Mouse (Mus musculus) left cerebral cortex, adult 9 months (tissue): ENCODE data around the gene Rhbg.
A peak's percentile ranks its signal among the peaks of the same experiment; 100 is the strongest.

Experiments
- DNase-seq, 2 experiments: peaks; one replicate each; pipeline ENCODE4 v3.0.0; 2022; ENCODE audit warnings: low spot score in 2 of 2

Rhbg gene

DNA sequence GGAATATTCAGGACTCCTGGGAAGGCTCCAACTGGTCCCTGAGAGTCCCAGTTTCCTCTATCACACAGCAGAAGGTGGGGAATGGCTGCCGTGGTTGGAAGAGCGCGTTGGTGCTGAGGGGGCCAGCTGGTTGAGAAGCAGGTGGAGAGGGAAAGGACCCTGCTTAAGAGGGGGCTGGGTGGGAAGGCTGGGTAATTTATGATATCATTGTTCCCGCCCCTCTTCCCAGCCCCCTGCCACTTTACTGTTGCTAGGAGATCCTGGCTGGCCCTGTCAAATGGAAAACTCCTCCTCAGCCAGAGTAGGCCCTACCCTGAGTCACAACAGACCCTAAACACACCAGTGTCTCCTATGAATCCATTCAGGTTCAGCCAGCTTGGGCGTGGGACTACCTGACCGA, 26.5 kb downstream of the Rhbg start:
- no peak for DNase-seq

- no peak for DNase-seq
Observed at GRCm38 (mm10) chr3:88227260-88227659, 27.2 kb downstream of the Rhbg start.

DNA sequence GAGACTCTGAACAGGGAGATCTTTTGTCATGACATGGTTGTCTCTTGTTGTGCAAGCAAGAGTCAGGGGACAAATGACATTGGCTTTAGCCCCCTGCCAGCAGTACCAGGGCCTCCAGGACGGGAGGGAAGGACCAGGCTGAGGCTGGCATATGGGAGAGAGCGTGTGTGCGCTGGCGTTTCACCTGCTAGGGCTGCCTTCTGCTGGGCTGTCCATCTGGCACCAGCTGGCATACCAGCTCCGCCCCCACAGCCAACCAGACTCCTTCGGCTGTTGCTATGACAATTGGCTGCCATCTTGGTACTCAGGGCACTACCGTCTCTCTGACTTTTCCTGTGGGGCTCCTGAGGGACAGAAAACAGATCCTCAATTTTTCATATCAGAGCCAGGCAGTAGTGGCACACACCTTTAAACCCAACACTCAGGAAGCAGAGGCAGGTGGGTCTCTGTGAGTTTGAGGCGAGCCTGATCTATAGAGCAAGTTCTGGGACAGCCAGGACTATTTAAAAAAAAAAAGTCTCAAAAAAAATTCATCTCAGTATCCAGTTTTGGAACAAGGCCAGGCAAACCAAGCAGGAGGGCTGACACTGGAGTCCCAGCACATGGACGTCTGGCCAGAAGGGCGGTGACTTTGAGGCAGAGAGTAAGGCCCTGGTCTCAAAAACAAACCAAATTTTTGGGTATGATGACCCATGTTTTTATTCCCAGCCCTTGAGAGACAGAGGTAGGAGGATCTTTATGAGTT, 28.2 kb downstream of the Rhbg start:
- peak in 1 of 2 experiments; percentile 76 for DNase-seq

- DNase-seq = no peak
Observed at GRCm38 (mm10) chr3:88224929-88225328, 29.6 kb downstream of the Rhbg start.

DNA sequence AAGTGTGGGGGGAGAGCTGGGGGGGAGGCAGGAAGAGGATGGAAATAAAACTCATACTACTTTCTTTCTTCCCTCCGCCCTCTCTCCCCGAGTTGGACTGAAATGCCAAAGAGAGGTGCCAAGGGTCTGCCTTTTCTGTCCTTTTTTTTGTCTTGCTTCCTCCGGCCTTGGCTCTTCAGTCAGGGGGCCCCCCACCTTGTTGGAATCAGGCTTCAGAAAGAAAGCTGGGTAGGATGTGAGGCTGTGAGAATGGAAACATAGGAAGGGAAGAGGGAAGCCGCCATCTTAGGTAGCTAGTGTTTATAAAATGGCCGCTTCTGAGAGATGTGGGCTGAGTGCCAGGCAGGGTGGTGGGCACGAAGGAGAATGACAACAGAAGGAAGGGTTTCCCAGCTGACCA, 32.1 kb downstream of the Rhbg start:
- DNase-seq = peak in 1 of 2 experiments; percentile 73

DNA sequence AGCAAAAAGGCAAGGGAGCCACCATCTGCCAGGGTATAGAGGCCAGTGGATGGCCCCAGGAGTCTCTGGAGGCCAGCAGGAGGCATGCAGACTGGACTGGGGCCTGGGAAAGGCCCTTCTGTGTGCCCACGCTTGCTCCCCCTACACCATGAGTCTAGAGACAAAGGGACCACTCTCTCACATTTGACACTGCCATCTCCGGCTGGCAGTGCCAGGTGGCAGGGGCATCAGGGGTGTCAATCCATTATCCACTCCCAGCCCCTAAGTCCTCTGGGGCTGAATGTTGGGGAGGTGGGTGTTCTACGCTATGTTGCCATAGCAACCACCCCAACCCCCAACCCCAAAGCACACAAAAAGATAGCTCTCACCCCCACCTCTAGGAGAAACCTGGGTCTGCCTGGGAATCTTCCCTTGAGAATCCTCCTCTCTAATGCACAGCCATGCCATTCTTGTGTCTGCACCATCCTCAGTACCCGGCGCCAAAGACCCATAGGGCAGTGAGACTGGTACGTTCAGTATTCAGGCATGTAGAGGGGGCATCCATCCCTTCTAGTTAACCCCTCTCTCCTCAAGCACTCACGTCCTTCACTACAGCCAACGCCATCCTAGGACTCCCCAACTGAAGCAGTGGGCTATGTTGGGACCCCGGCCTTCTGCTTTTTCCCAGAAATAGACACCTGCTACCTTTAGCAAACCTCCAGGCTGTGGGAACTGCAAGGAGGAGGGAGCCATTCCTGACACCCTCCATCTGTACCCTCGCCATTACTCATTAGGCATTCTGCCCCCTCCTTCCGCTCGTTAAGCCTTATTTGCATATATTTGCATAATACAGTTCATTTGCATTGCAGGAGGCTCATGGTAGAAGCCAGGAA, 32.8 kb downstream of the Rhbg start:
- peak; percentile 78 to 91 for DNase-seq

- no peak for DNase-seq
Observed at GRCm38 (mm10) chr3:88220842-88221241, 33.7 kb downstream of the Rhbg start.

DNA sequence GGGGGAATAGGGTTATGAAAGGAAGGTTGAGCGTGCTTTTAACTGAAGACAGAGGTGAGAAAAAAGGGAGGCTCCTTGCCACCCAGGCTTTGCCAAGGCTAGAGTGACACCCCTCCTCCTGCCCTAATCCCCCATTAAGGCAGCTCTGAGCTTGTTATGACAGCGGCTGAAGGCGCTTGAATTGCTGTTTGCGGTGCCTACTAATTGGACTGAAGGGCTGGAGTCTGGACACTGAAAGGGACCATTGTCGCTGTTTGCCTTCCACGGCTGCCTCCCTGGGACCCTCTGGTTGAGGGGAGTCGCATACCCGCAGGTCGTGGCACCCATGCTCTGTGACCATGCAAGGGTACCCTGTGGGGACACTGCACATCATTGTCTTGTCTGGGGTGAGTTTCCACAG, 34.6 kb downstream of the Rhbg start:
- DNase-seq = no peak

- DNase-seq = no peak
Observed at GRCm38 (mm10) chr3:88217679-88218078, 36.8 kb downstream of the Rhbg start.

- DNase-seq = no peak
Observed at GRCm38 (mm10) chr3:88216534-88217326, 37.8 kb downstream of the Rhbg start.

DNA sequence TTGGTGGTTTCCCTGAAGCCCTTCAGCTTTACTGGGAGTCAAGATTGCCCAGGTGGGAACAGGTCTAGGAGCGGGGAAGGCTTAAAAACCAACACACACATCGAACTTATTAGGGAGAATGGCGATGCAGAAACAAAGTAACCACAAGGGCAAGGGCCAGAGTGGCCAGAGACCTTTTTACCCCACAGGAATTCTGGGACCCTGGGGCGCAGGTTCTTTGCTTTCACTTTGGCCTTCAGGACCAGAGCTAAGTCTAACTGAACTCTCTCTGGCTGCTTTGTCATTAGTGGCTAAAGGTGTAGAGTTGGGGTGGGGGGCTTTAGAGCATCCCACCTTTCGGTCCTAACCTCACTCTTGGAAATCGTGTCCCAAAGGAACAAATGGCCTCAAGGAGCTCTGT, 38.4 kb downstream of the Rhbg start:
- no peak for DNase-seq

DNA sequence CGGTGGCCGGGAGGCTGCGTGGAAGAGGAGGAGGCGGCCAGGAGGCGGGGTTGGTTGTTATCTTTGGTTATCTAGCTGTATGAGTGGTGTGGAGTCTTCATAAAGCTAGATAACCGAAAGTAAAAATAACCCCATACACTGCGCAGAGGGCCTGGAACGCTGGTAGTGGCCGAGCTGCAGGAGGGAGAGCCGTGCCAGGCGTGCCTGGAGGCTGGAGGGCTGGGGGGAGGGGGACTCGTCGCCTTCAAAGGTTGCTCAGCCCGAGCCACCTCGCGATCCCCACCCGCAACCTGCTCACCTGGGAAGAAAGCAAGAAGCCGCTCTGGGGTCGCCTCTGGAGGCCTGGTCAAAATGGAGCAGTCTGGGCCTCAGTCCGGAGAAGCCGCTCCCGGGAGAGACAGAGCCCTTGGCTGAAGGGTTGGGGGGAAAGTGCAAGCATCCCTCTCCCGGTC, 38.9 kb downstream of the Rhbg start:
- DNase-seq = no peak

DNA sequence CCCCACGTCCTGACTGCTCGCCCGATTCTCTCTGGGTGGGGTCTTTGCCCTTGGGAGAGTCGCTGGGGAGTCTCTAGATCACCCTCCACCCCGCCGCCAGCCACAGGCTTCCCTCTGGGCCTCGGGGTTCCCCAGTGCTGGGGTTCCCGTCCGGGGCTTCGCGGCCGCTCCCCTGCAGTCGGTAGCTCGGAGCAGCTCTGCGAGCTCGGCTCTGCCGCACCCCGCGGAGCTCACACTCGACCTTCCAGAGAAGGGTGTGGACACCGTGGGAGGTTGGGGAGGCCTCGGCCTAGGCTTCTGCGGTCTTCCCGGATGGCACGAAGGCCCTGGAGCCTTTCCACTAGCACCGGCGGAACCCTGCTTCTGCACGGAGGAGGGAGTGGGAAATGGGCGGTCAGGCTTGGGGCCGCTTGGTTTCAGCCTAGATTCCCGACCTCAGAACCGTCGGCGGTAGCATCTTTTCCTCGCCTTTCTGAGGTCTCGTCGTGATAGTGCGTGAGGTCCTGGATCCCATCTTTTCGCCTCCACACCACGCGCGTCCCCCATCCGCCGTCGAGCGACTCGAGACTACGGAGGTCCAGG, 39.4 kb downstream of the Rhbg start:
- DNase-seq = no peak

GRCm38 (mm10) chr3:88214197-88214938, 40.1 kb downstream of the Rhbg start:
- DNase-seq = peak in 1 of 2 experiments; percentile 78

- no peak for DNase-seq
Observed at GRCm38 (mm10) chr3:88213019-88213418, 41.5 kb downstream of the Rhbg start.

DNA sequence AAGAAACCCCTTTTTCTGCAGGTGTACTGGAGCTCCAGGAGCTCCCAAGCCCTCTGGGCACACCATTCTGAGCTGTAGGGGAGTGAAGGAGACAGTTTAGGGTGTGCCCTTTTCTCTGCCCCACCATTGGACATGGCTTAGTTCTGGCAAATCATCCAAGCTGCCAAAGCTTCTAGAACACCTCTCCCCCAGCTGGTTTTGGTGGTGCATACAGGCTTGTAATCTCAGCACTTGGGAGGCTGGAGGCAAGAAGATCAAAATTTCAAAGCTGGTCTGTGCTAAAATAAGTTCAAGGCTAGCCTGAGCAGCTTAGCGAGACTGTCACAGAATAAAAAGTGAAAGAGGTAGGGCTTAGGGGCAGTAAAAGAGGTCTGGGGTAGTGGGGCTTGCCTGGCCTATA, 42.2 kb downstream of the Rhbg start:
- no peak for DNase-seq

DNA sequence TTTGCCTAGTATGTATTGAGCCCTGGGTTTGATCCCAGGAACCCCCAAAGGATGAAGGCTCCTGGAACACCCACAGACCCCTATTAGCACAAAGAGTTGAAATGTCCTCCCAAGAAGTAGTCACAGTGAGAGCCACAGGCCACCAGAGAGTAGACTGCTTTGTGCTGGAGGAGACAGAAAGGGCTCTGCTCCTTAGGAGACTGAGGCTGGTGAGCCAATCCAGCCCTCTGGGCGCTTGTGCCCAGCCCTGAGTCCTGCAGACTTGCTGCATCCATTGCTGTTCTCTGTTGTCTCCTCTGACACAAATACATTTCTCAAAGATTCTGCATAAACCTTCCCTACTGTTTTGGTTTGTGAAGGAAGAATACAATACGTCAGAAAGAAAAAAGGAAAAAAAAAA, 43.6 kb downstream of the Rhbg start:
- no peak for DNase-seq

DNA sequence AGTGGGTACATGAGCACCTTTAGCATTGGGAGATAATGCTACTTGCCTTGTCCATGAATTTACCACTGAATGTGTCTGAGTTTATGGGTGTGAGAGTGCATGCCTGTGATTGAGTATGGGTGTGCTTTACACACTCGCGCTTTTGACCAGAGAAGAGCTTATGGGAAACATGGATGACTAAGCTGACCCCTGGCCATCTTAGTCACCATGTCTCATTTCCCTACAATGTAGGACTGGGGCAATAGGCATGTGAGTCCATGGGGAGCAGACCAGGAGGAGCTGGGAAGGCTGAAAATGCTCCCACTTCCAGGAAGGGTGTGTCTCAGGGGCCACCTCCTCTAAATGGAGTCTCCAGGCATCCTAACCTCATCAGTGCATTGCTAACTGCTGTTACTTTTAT, 44.4 kb downstream of the Rhbg start:
- DNase-seq = no peak

DNA sequence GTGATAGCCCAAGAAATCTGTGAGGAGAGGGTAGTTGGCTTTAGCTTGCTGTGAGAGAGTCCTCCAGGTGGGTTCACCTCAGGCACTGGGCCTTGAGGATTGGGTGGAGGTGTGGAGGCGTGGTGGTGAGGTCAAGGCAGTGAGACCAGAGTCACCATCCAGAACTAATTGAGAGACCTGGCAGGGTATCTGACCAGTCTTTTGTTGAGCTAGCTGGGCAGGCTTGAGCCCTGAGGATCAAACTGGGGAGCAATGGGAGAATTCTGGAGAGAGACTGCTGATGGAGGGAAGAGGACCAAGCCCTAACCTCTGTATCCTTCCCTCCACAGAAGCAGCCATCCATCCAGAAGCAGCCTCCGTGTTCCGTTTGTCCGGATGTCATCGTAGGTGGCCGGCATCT, 45.2 kb downstream of the Rhbg start:
- DNase-seq = peak in 1 of 2 experiments; percentile 5

DNA sequence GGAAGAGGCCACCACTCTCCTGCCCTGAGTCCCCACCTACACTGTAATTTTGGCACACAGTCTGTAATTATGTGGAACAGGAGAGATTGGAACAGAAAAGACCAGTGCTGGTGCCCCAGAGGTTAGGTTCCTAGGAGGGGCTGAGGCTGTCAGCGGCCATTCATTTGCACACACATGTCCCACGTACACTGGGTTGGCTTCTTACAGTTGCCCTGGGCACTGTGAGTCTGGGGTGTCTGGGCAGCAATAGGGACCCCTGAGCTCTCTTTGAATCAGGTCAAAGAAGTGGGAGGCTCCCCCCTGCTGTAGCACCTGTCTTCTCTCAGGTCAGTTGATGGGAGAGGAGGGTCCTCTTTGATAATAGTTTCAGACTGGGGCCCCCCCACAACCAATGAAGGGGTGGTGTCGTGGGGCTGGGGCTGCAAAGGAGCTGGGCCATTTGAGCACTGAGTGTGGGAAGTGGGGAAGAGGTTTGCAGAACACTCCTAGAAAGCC, 46.2 kb downstream of the Rhbg start:
- DNase-seq = no peak
